ENCODE assay signal across 18 mouse cellular contexts in genomic region chr11:103193825-103194168, GRCm38 (mm10). TPM values are rescaled to one million over a fixed set of nuclear protein-coding genes. Genes with fewer than 3 reads are reported as not detected.
"Had no signal": no experiment of that assay in that cellular context is flagged by ENCODE, and none has a peak within 500 bp of the region (broad histone marks: within the 10 kb centered on the region; RNA-seq: fewer than 3 reads in every experiment).

No protein-coding gene starts in this region.

- ATAC-seq: liver, postnatal 0 days had no signal

- DNase-seq: kidney, adult 18-20 months; kidney, postnatal 25 days; layer of hippocampus, adult 9-11 months; liver; liver, embryonic 13.5 days; liver, postnatal 0 days; midbrain, embryonic 14.5 days; thymus, adult 2 months; thymus, postnatal 25 days had no signal

- H3K4me2 ChIP-seq: liver, embryonic 13.5 days had no signal

- H3K4me3 ChIP-seq: liver, embryonic 13.5 days; lung, embryonic 15.5 days; myocyte had no signal

- H3K36me3 ChIP-seq: limb, embryonic 12.5 days; liver, embryonic 13.5 days; lung, embryonic 15.5 days had no signal

- H3K27ac ChIP-seq: limb, embryonic 12.5 days; liver, embryonic 13.5 days; lung, embryonic 15.5 days; neural tube, embryonic 15.5 days; stomach, postnatal 0 days had no signal

- H3K9ac ChIP-seq: liver, embryonic 13.5 days; liver, postnatal 0 days; lung, embryonic 15.5 days; neural tube, embryonic 15.5 days had no signal

- H3K9me3 ChIP-seq: limb, embryonic 12.5 days; liver, embryonic 13.5 days; lung, embryonic 15.5 days; neural tube, embryonic 15.5 days had no signal

RNA-seq across cellular contexts. Expression of gene 1700023F06Rik, which starts 14.6 kb away (rescaled TPM):
- total RNA-seq: megakaryocyte-erythroid progenitor cell, adult 5-6 weeks had no signal
- polyA plus RNA-seq: liver, embryonic 13.5 days; myocyte; neural tube, embryonic 11.5 days had no signal

RNA-seq across cellular contexts. Expression of gene Spata32, which starts 24.4 kb away (rescaled TPM):
- total RNA-seq: megakaryocyte-erythroid progenitor cell, adult 5-6 weeks had no signal
- polyA plus RNA-seq: kidney, embryonic 14.5 days; limb, embryonic 12.5 days; liver, embryonic 13.5 days; liver, postnatal 0 days; lung, embryonic 15.5 days; neural tube, embryonic 11.5 days; stomach, postnatal 0 days; thymus, adult 2 months; urinary bladder, adult 2 months had no signal
